Mouse (Mus musculus) testis, adult 10 weeks (tissue): ENCODE results near the gene Zscan21. TPM values are rescaled to one million over a fixed set of nuclear protein-coding genes. Genes with fewer than 3 reads are reported as not detected.

Experiments
- polyA plus RNA-seq: library from polyadenylated mRNA; stranded (reverse); fragments of 350-450 nt; fragmentation: Illumina TruSeq; extraction: RNeasy Lipid Tissue Mini Kit (QIAGEN cat#74804); gene quantifications from one replicate; pipeline ENCODE4 v1.2.3, GENCODE M21; 2014; ENCODE audit warnings: low read depth, low replicate concordance

Zscan21 gene
- 109 TPM for polyA plus RNA-seq

DNA sequence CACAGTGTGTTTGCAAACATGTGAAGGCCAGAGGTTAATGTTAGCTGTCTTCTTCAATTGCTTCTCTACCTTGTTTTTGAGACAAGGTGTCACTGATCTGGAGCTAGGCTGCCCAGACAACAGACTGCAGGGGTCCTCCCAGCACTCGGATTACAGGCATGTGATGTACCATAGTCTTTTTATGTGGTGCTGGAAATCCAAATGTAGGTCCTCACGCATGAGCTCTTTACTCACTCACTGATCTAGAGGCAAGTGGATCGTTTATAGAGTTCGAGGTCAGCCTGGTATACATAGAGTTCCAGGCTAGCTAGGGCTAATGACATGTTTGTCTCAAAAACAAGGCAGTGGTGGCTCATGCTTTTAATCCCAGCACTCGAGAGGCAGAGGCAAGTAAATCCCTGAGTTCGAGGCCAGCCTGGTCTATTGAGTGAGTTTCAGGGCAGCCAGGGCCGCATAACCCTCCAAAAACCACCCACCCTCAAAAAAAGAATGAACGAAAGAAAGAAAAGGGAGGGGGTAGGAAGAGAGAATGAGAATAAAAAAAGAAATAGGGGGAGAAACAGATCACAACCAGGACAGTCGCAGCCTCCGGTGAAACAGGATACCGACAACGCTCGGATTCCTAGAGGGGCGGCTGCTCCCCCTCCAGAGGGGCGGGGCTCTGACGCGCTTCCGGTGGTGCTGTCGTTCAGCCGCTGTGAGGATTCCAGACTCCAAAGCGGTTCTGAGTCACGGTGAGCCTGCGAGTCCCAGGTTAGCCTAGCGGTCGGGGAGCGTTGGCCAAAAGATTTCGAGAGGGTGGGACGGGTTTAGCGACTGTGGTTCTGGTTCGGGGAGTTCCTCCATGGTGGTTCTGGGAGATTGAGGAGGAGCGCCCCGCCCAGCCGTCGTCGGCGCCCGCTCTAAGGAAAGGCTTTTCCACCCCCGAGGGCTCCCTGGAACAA, at the start of gene Zscan21:
Zscan21 (plus strand) TSS at position 649 of the 944 bp plus-strand sequence.

DNA sequence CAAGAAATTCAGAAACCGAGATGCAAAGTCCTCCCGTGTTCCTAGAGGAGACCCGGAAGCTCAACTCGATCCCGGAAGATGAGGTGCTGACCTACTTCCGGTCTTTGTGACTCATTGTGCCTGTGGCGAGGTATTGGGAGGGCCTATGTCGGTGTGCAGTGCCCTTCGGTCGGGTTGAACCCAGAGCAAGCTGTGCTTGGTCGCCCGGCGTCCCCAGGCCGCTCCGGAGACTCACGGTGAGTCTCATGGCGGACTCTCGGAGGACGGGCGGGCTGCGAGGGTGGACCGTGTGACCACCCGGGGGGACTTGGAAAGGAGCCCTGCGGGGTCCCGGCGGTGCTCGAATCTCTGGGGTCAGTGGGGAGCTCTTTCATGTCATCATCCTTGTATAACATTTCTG, 31.7 kb upstream of the Zscan21 start, which contains the start of gene Zkscan1:
Zkscan1 (plus strand) TSS at position 89 of the 400 bp plus-strand sequence.

DNA sequence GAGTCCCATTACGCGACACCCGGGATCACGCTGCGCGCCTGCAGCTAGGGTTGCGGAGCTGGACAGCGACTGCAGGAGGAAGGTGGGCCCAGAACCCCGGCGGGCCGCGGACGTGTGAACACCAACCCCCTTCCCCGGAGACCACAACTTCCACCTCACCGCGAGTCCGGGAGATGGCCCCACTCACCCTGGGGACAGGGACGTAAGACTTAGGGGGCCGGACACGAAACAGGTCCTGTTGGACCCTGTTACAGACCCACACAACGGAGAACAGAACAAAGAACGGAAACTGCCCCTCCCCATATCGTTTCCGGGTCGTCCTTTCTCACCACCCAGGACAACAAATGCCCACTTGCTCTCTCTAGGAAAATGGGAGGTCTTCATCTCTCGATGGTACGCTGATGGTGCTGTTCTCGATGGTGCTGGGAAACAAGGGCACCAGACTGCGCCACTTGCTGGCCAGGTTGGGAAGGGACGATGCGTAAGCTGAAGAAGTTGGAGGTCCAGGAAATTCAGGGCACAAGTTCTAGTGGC, 38.8 kb downstream of the Zscan21 start, which contains the start of gene Zfp113:
Zfp113 (minus strand) TSS at position 302 of the 534 bp plus-strand sequence.

DNA sequence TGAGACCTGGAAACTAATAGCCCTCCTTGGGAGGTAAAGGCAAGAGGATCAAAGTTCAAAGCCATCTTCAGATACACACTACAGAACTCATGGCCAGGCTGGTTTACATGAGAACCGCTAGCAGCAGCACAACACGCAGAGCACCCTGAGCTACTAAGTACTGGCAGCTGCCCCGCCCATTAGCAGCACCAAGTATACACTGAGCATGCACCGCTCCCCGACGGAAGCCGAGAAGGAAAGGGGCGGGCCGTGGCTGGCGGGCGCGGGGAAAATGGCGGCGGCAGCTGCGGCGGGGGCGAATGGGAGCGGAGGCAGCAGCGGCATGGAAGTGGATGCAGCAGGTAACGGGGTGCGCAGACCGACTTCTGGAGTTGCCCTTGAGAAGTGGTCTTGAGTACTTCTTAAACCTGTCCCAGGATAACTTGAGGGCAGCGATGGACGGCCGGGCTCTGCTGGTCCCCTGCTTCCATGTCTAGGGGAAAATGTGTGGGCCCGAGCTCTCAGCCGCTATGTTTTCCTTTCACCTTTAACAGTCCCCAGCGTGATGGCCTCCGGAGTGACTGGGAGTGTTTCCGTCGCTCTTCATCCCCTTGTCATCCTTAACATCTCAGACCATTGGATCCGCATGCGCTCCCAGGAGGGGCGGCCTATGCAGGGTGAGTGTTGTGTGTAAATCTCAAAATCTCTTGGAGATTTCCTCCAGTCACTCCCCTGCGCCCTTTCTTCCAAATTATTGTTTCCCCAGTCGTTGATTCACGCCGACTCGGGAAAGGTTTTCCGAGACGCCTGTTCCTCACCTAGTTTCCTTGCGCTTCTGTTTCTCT, 44.4 kb downstream of the Zscan21 start, which contains the start of gene Cops6:
Cops6 (plus strand) TSS at position 230 of the 824 bp plus-strand sequence.

DNA sequence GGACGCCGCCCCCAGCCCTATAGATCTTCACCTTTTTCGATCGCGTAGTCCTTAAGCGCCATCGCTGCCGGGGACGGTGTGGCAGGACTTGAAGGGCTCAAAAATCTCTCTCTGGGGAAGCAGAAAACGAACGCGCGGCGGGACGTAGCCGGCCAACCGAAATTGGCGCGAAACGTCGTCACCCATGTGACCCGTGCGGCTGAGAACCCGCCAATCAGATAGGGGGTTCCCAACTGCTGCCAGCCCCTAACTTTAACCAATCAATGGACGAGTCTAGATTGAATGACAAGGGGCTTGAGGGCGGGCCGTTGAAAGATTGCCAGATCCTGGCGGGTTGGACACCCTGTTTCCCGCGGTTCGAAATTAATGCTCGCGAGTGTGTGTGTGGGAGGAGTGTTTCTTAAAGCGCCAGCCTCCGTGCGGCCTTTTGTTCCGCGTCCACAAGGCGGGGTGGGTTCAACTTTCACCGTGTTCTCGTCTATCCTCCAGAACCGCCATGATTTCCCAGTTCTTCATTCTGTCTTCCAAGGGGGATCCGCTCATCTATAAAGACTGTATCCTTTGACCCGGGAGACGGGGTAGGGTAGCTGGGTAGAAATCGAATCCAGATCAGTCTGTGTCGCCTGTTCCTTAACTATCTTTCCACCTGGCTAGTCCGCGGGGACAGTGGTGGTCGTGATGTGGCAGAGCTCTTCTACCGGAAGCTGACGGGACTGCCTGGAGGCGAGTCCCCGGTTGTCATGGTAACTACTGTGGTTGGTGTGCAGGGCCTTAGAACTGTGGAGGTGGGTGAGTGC, 55.2 kb downstream of the Zscan21 start, which contains the start of the genes Ap4m1 and Mcm7:
Ap4m1 (plus strand) TSS at position 308 of the 797 bp plus-strand sequence.
Mcm7 (minus strand) TSS at position 728 of the 797 bp plus-strand sequence.

Other genes with a start within 250 kb of the Zscan21 start
- gene Pilrb2, start 245.1 kb upstream of the Zscan21 start, polyA plus RNA-seq = not detected
- gene Cyp3a13, start 195.3 kb upstream of the Zscan21 start, polyA plus RNA-seq = 0.39 TPM
- gene Gjc3, start 153.8 kb upstream of the Zscan21 start, polyA plus RNA-seq = not detected
- gene Azgp1, start 135.4 kb upstream of the Zscan21 start, polyA plus RNA-seq = 0.76 TPM
- 7.5 TPM for gene Smok3a, start 95.6 kb upstream of the Zscan21 start, polyA plus RNA-seq
- gene Smok3b, start 95.5 kb upstream of the Zscan21 start, polyA plus RNA-seq = 7.3 TPM
- 5.5 TPM for gene Smok3c, start 63.7 kb upstream of the Zscan21 start, polyA plus RNA-seq
- gene Zkscan1, start 31.8 kb upstream of the Zscan21 start, polyA plus RNA-seq = 16.2 TPM
- gene Zfp113, start 38.8 kb downstream of the Zscan21 start, polyA plus RNA-seq = 6.7 TPM
- gene Cops6, start 44.2 kb downstream of the Zscan21 start, polyA plus RNA-seq = 89.9 TPM
- 10.5 TPM for gene Ap4m1, start 55.1 kb downstream of the Zscan21 start, polyA plus RNA-seq
- gene Mcm7, start 55.5 kb downstream of the Zscan21 start, polyA plus RNA-seq = 62.1 TPM
- gene Taf6, start 70.5 kb downstream of the Zscan21 start, polyA plus RNA-seq = 14.1 TPM
- gene Cnpy4, start 70.6 kb downstream of the Zscan21 start, polyA plus RNA-seq = 2.8 TPM
- 0.32 TPM for gene Mblac1, start 77.4 kb downstream of the Zscan21 start, polyA plus RNA-seq
- gene Nxpe5, start 109.0 kb downstream of the Zscan21 start, polyA plus RNA-seq = 0.14 TPM
- gene Lamtor4, start 138.6 kb downstream of the Zscan21 start, polyA plus RNA-seq = 0.27 TPM
- 3.5 TPM for gene BC037034, start 147.1 kb downstream of the Zscan21 start, polyA plus RNA-seq
- gene Gal3st4, start 155.9 kb downstream of the Zscan21 start, polyA plus RNA-seq = not detected
- gene Gm43720, start 163.1 kb downstream of the Zscan21 start, polyA plus RNA-seq = 0.03 TPM
- 3.1 TPM for gene Gpc2, start 163.1 kb downstream of the Zscan21 start, polyA plus RNA-seq
- gene Stag3, start 163.3 kb downstream of the Zscan21 start, polyA plus RNA-seq = 511 TPM
- gene Pvrig, start 225.1 kb downstream of the Zscan21 start, polyA plus RNA-seq = not detected